Mouse (Mus musculus) neural tube, embryonic 14.5 days (tissue): ENCODE results near the gene Sox2. TPM values are rescaled to one million over a fixed set of nuclear protein-coding genes. Genes with fewer than 3 reads are reported as not detected.
A peak's percentile ranks its signal among the peaks of the same experiment; 100 is the strongest.

ENCODE experiments used
- ATAC-seq: fragments of 200-750 bp; cut with Nextera tagmentation; 2 replicates; pipeline ENCODE4 v1.8.0; 2017; ENCODE audit warnings: low read depth, mild to moderate bottlenecking, moderate TSS enrichment, moderate library complexity
- H3K27ac ChIP-seq: fragments of 300-500 bp; sonication (generic); 2 replicates; pipeline ENCODE4 v1.5.1; 2014; ENCODE audit warnings: low read depth, mild to moderate bottlenecking, control low read depth, low read length, moderate library complexity, mixed read lengths
- H3K27me3 ChIP-seq: fragments of 300-500 bp; sonication (generic); 2 replicates; pipeline ENCODE4 v1.6.1; 2014; ENCODE audit warnings: low read length; ENCODE audit not compliant: control insufficient read depth, insufficient read depth
- H3K36me3 ChIP-seq: fragments of 300-500 bp; sonication (generic); 2 replicates; pipeline ENCODE4 v1.6.1; 2014; ENCODE audit warnings: low read length, mixed read lengths; ENCODE audit not compliant: control insufficient read depth, insufficient read depth
- H3K4me1 ChIP-seq: fragments of 300-500 bp; sonication (generic); 2 replicates; pipeline ENCODE4 v1.6.1; 2014; ENCODE audit warnings: low read length; ENCODE audit not compliant: control insufficient read depth, insufficient read depth
- H3K4me2 ChIP-seq: fragments of 300-500 bp; sonication (generic); 2 replicates; pipeline ENCODE4 v1.6.1; 2014; ENCODE audit warnings: mild to moderate bottlenecking, low read depth, low read length, control low read depth
- H3K4me3 ChIP-seq: fragments of 300-500 bp; sonication (generic); 2 replicates; pipeline ENCODE4 v1.5.1; 2014; ENCODE audit warnings: low read depth, low read length, control low read depth, mixed read lengths
- H3K9ac ChIP-seq: fragments of 300-500 bp; sonication (generic); replicated peaks from 2 replicates; pipeline ENCODE4 v1.6.1; 2014; ENCODE audit warnings: low read depth, mild to moderate bottlenecking, control low read depth, low read length, mixed read lengths
- H3K9me3 ChIP-seq: fragments of 300-500 bp; sonication (generic); 2 replicates; pipeline ENCODE4 v1.6.1; 2016; ENCODE audit warnings: low read length; ENCODE audit not compliant: control insufficient read depth
- WGBS: fragments of 180-500 bp; shearing (Covaris S2); extraction: QIAGEN DNeasy Blood & Tissue Kit; methylation state at CpG from one replicate; pipeline ENCODE4 v1.1.7; 2014; 5-methylcytosine and 5-hydroxymethylcytosine counted together
- polyA plus RNA-seq: library from polyadenylated mRNA; unstranded; fragments of >200 nt; fragmentation: Nextera tagmentation; extraction: Ambion mirVana; gene quantifications from 2 replicates; pipeline ENCODE4 v1.2.1, GENCODE M21; 2014

Gene Sox2
- polyA plus RNA-seq, 1 experiment from 2014 or later: 12.2 TPM

- Histone ChIP-seq H3K9ac (no peak overlapping the region), H3K36me3 (no peaks in the 10 kb centered on the region), H3K9me3 (no peaks in the 10 kb centered on the region), H3K4me3 (no peak overlapping the region), H3K4me1 (peaks cover 7% of the 10 kb centered on the region), H3K4me2 (peak overlapping the region; percentile 59), H3K27ac (peak overlapping the region; percentile 85), H3K27me3 (peaks cover 16% of the 10 kb centered on the region)
- ATAC-seq: peak; percentile 54
- 2% methylated on average over 10 of the region's 10 CpGs for WGBS
Observed at GRCm38 (mm10) chr3:34665751-34666665, 15.8 kb downstream of the Sox2 start.

- Histone ChIP-seq H3K9me3 (no peaks in the 10 kb centered on the region), H3K27me3 (peaks cover 16% of the 10 kb centered on the region), H3K4me1 (peaks cover 7% of the 10 kb centered on the region), H3K27ac (peak overlapping the region; percentile 46; the same call in 1 of the 2 replicates), H3K4me2 (no peak overlapping the region), H3K36me3 (no peaks in the 10 kb centered on the region), H3K4me3 (no peak overlapping the region), H3K9ac (no peak overlapping the region)
- 17% methylated on average over 2 of the region's 2 CpGs for WGBS
- no peak for ATAC-seq
Observed at GRCm38 (mm10) chr3:34667180-34667579, 17.0 kb downstream of the Sox2 start.

GRCm38 (mm10) chr3:34667881-34668817 lies 17.9 kb downstream of the Sox2 start:
- Histone ChIP-seq H3K4me3 (no peak overlapping the region), H3K36me3 (no peaks in the 10 kb centered on the region), H3K27ac (peak overlapping the region; percentile 36; the same call in 1 of the 2 replicates), H3K4me1 (peaks cover 7% of the 10 kb centered on the region), H3K4me2 (peak overlapping the region; percentile 5; the same call in 1 of the 2 replicates), H3K27me3 (peaks cover 16% of the 10 kb centered on the region), H3K9me3 (no peaks in the 10 kb centered on the region), H3K9ac (no peak overlapping the region)
- ATAC-seq: no peak
- 2% methylated on average over 18 of the region's 18 CpGs for WGBS

- Histone ChIP-seq H3K27ac (no peak overlapping the region), H3K4me3 (no peak overlapping the region), H3K4me1 (no peaks in the 10 kb centered on the region; the same call in 1 of the 2 replicates), H3K36me3 (no peaks in the 10 kb centered on the region), H3K4me2 (no peak overlapping the region), H3K9ac (no peak overlapping the region), H3K9me3 (no peaks in the 10 kb centered on the region), H3K27me3 (peaks cover 5% of the 10 kb centered on the region)
- ATAC-seq: no peak
- WGBS: 6% methylated on average over 15 of the region's 15 CpGs
Observed at GRCm38 (mm10) chr3:34671024-34671660, 20.9 kb downstream of the Sox2 start.

GRCm38 (mm10) chr3:34678840-34679239 lies 28.6 kb downstream of the Sox2 start:
- no peak overlapping the region for H3K4me3 ChIP-seq
- no peak overlapping the region for H3K27ac ChIP-seq
- WGBS: 9% methylated on average over 7 of the region's 7 CpGs
- no peak for ATAC-seq
- no peak overlapping the region for H3K4me2 ChIP-seq
- H3K36me3 ChIP-seq: no peaks in the 10 kb centered on the region
- no peak overlapping the region for H3K9ac ChIP-seq
- no peaks in the 10 kb centered on the region for H3K9me3 ChIP-seq
- no peaks in the 10 kb centered on the region for H3K27me3 ChIP-seq
- H3K4me1 ChIP-seq: no peaks in the 10 kb centered on the region

- Histone ChIP-seq H3K4me3 (no peak overlapping the region), H3K4me1 (no peaks in the 10 kb centered on the region), H3K9ac (no peak overlapping the region), H3K27ac (no peak overlapping the region), H3K36me3 (no peaks in the 10 kb centered on the region), H3K27me3 (no peaks in the 10 kb centered on the region), H3K9me3 (no peaks in the 10 kb centered on the region), H3K4me2 (no peak overlapping the region)
- ATAC-seq: no peak
- WGBS: 25% methylated on average over 2 of the region's 2 CpGs
Observed at GRCm38 (mm10) chr3:34679439-34679838, 29.2 kb downstream of the Sox2 start.

GRCm38 (mm10) chr3:34679921-34680320 lies 29.7 kb downstream of the Sox2 start:
- H3K27ac ChIP-seq: no peak overlapping the region
- H3K36me3 ChIP-seq: no peaks in the 10 kb centered on the region
- H3K4me2 ChIP-seq: no peak overlapping the region
- H3K27me3 ChIP-seq: no peaks in the 10 kb centered on the region
- H3K4me1 ChIP-seq: no peaks in the 10 kb centered on the region
- no peak overlapping the region for H3K4me3 ChIP-seq
- no peak overlapping the region for H3K9ac ChIP-seq
- no peak for ATAC-seq
- 6% methylated on average over 3 of the region's 3 CpGs for WGBS
- H3K9me3 ChIP-seq: no peaks in the 10 kb centered on the region

- H3K4me1 ChIP-seq: 0 out of 2 replicates have a peak, but pooled peaks cover 10% of the 10 kb centered on the region
- no peak overlapping the region for H3K9ac ChIP-seq
- no peak for ATAC-seq
- no peaks in the 10 kb centered on the region for H3K36me3 ChIP-seq
- H3K4me2 ChIP-seq: no peak overlapping the region
- WGBS: 88% methylated on average over 6 of the region's 6 CpGs
- no peak overlapping the region for H3K4me3 ChIP-seq
- H3K9me3 ChIP-seq: no peaks in the 10 kb centered on the region
- H3K27me3 ChIP-seq: no peaks in the 10 kb centered on the region
- H3K27ac ChIP-seq: no peak overlapping the region
Observed at GRCm38 (mm10) chr3:34688072-34688471, 37.9 kb downstream of the Sox2 start.
